9 mouse cellular contexts compared by ENCODE assay signal in the genomic region with DNA sequence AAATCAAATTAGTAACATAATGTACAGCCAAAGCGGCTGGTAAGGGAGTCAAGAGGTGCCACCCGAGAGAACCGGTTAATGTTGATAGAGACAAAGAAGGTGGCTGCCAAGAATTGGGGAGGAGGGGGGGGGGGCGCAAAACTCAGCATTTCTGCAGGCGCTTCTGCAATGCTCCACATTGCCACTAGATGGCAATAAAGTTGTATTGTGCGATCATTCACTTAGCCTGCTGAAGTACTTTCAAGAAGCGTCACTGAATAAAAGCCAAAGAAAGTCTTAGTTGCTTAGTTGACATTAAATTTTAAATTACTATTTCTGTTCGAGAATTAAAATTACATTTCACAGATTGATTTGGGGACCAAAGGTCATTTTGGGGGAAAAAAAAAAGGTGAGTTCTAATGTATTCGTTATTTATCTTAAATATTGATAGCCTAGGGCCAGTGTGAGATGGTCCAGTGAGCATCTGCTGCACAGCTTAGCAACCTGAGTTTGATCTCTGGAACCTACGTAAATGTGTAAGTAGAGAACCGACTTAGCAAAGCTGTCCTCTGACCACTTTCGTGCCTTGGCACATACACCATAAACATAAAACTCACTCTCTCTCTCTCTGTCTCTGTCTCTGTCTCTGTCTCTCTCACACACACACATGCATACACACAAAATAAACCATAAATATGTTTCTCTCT.
DNase-seq lines count a peak whose midpoint lies in the region; ATAC-seq and TF ChIP-seq lines count a peak whose summit lies in the region.
"Had no signal": no experiment of that assay in that cellular context is flagged by ENCODE, and none has a peak within 500 bp of the region (broad histone marks: within the 10 kb centered on the region; RNA-seq: fewer than 3 reads in every experiment).

No protein-coding gene starts in this region.

- TF ChIP-seq POLR2A in heart, adult 2 months (IDR thresholded peaks at IDR 0.05; ENCODE audit: insufficient read depth, low read depth, low read length), result no peak

- H3K9me3 ChIP-seq in heart, embryonic 11.5 days (replicated peaks; ENCODE audit: control insufficient read depth, low read length), result no peaks in the 10 kb centered on the region
- no peaks in the 10 kb centered on the region for H3K9me3 ChIP-seq in forebrain, embryonic 14.5 days (replicated peaks; ENCODE audit: control insufficient read depth, low read length)
- H3K9me3 ChIP-seq in midbrain, embryonic 12.5 days, result no peaks in the 10 kb centered on the region
- H3K9me3 ChIP-seq: liver, embryonic 15.5 days had no signal

- no peaks in the 10 kb centered on the region; the same call in 1 of the 2 replicates for H3K79me2 ChIP-seq in heart, adult 2 months (replicated peaks; ENCODE audit: control insufficient read depth, insufficient read depth, low read length)

- TF ChIP-seq EP300 in heart, adult 2 months (IDR thresholded peaks at IDR 0.05; ENCODE audit: insufficient read depth, low read depth, low read length), result peak; percentile 67; the same call in 1 of the 2 replicates

- no peak overlapping the region for H3K4me2 ChIP-seq in heart, embryonic 11.5 days
- no peak overlapping the region for H3K4me2 ChIP-seq in forebrain, embryonic 14.5 days (ENCODE audit: low read length)
- H3K4me2 ChIP-seq in midbrain, embryonic 12.5 days (replicated peaks), result no peak overlapping the region
- H3K4me2 ChIP-seq: liver, embryonic 15.5 days had no signal

- H3K27ac ChIP-seq in heart, adult 2 months, result no peak overlapping the region
- no peak overlapping the region for H3K27ac ChIP-seq in heart, embryonic 11.5 days (ENCODE audit: low read depth, low read length)
- no peak overlapping the region for H3K27ac ChIP-seq in forebrain, embryonic 14.5 days (ENCODE audit: low read depth, low read length)
- H3K27ac ChIP-seq in midbrain, embryonic 12.5 days (replicated peaks), result no peak overlapping the region
- H3K27ac ChIP-seq: liver, embryonic 15.5 days had no signal

- no peak overlapping the region for H3K4me3 ChIP-seq in heart, adult 2 months
- no peak overlapping the region for H3K4me3 ChIP-seq in heart, embryonic 11.5 days (ENCODE audit: low read depth, low read length)
- no peak overlapping the region for H3K4me3 ChIP-seq in forebrain, embryonic 14.5 days (ENCODE audit: low read depth, low read length)
- H3K4me3 ChIP-seq in midbrain, embryonic 12.5 days, result no peak overlapping the region
- H3K4me3 ChIP-seq: liver, embryonic 15.5 days had no signal

- H3K36me3 ChIP-seq in heart, adult 2 months (ENCODE audit: control insufficient read depth, insufficient read depth, low read length), result 0 out of 2 replicates have a peak, but pooled peaks cover 1% of the 10 kb centered on the region
- H3K36me3 ChIP-seq in heart, embryonic 11.5 days (ENCODE audit: control insufficient read depth, insufficient read depth, low read length), result no peaks in the 10 kb centered on the region
- H3K36me3 ChIP-seq in forebrain, embryonic 14.5 days (ENCODE audit: control insufficient read depth, insufficient read depth, low read length), result no peaks in the 10 kb centered on the region
- no peaks in the 10 kb centered on the region for H3K36me3 ChIP-seq in midbrain, embryonic 12.5 days
- H3K36me3 ChIP-seq: liver, embryonic 15.5 days had no signal

- peak in 1 of 2 experiments; percentile 35 for DNase-seq in heart, adult 2 months
- DNase-seq in CD4-positive, CD25-positive, alpha-beta regulatory T cell, adult 2 months (ENCODE audit: low read depth, low spot score), result peak; percentile 87
- peak; percentile 65 for DNase-seq in c-Kit-positive CD71-negative TER-119-negative erythroid progenitor cells, embryonic 14.5 days (ENCODE audit: low read depth)
- peak; percentile 95 for DNase-seq in forebrain, embryonic 14.5 days (ENCODE audit: low spot score)
- DNase-seq in kidney, adult 9 months, result peak; percentile 75
- peak; percentile 9 to 63 for DNase-seq in thymus, postnatal 10 days (ENCODE audit: low spot score in 2 of 2)

- WGBS in heart, adult 2 months, result 13% methylated on average over 12 of the region's 12 CpGs
- WGBS in heart, embryonic 11.5 days (ENCODE audit: insufficient replicate concordance), result 16% methylated on average over 12 of the region's 12 CpGs
- WGBS in forebrain, embryonic 14.5 days, result 15% methylated on average over 12 of the region's 12 CpGs
- WGBS in midbrain, embryonic 12.5 days, result 14% methylated on average over 12 of the region's 12 CpGs

- peaks cover 16% of the 10 kb centered on the region for H3K4me1 ChIP-seq in heart, adult 2 months (ENCODE audit: control insufficient read depth, insufficient read depth, low read length)
- H3K4me1 ChIP-seq in heart, embryonic 11.5 days (ENCODE audit: control insufficient read depth, insufficient read depth, low read length), result peaks cover 36% of the 10 kb centered on the region
- peaks cover 12% of the 10 kb centered on the region for H3K4me1 ChIP-seq in forebrain, embryonic 14.5 days (ENCODE audit: control insufficient read depth, insufficient read depth, low read length)
- peaks cover 17% of the 10 kb centered on the region for H3K4me1 ChIP-seq in midbrain, embryonic 12.5 days

- no peak for ATAC-seq in heart, embryonic 11.5 days (replicated peaks; ENCODE audit: insufficient number of reproducible peaks, low FRiP score, low TSS enrichment)
- ATAC-seq in forebrain, embryonic 14.5 days, result peak; percentile 63
- ATAC-seq in midbrain, embryonic 12.5 days (ENCODE audit: low FRiP score, low read depth), result peak; percentile 44; the same call in 1 of the 2 replicates

- intact Hi-C loops in heart, adult 2 months (cut with DNase I), result loop anchor here (2.0 kb wide), 3 partner anchors 187 to 401 kb away; a partner anchor contains a TSS

- H3K27me3 ChIP-seq in heart, adult 2 months (ENCODE audit: control insufficient read depth, insufficient read depth, low read length), result no peaks in the 10 kb centered on the region
- H3K27me3 ChIP-seq in heart, embryonic 11.5 days (ENCODE audit: control insufficient read depth, insufficient read depth, low read length), result no peaks in the 10 kb centered on the region
- H3K27me3 ChIP-seq in forebrain, embryonic 14.5 days (replicated peaks; ENCODE audit: control insufficient read depth, insufficient read depth, low read length), result no peaks in the 10 kb centered on the region
- no peaks in the 10 kb centered on the region for H3K27me3 ChIP-seq in midbrain, embryonic 12.5 days
- H3K27me3 ChIP-seq: liver, embryonic 15.5 days had no signal

- no peak overlapping the region for H3K9ac ChIP-seq in heart, adult 2 months (ENCODE audit: low read depth, low read length)
- H3K9ac ChIP-seq in heart, embryonic 11.5 days (ENCODE audit: low read depth, low read length), result no peak overlapping the region
- H3K9ac ChIP-seq in forebrain, embryonic 14.5 days (ENCODE audit: low read length), result no peak overlapping the region
- H3K9ac ChIP-seq in midbrain, embryonic 12.5 days (replicated peaks), result no peak overlapping the region
- H3K9ac ChIP-seq: liver, embryonic 15.5 days had no signal

- peak; percentile 98 for TF ChIP-seq CTCF in heart, adult 2 months (IDR thresholded peaks at IDR 0.05)
